Mouse (Mus musculus): Measurements from ENCODE around the gene Naa11. TPM values are rescaled to one million over a fixed set of nuclear protein-coding genes. Genes with fewer than 3 reads are reported as not detected.

Naa11 gene
- not detected for total RNA-seq (2023)

DNA sequence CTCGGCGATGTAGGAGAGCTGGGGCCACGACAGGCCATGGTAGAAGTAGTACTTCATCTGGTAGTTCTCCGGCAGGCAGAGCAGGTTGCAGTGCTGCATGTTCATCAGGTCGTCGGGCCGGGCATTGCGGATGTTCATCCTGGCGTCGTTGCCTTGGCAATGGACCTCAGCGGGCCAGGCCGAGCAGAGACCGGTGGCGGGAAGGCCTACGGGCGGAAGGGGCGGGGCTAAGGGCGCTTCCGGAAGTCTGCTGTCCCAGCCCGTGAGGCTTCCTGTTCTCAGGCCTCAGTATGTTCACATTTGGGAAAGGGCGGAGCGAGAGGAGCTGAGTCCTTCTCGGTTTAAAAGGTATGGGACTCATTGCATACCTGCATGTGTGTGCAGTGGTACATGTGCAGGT, at the start of gene Naa11:
Gene Naa11 (minus strand): TSS at position 220 of the 400 bp plus-strand sequence.

Other genes with a start within 250 kb of the Naa11 start
- gene Gk2, start 64.6 kb upstream of the Naa11 start, total RNA-seq (2023): not detected